In the genomic region with DNA sequence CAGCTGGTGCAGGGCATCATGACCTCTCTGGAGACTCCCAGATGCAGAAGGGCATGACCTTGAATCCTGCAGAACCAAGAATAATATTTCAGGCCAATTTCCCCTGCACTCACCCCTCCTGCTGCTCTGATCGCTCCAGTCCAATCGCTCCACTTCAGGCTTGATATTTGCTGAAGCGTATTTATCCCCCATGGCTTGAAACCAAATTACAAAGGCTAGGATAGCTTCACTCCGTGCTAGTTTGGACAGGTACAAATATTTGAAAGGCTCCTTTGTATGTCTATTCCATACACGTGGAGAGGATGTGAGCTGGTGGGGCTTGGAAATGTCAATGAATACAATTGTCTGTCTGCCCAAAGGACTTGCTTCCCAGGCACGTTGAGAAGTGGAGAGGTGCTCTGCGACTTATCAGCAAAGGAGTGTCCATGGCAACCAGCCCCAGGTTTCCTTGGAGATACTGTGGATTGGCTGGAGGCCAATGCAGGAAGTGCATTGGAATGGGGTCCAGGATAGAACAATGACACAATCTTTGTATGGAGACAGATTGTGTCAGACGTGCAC, we compare ENCODE assay signal across 8 mouse cellular contexts.
DNase-seq lines count a peak whose midpoint lies in the region; ATAC-seq lines count a peak whose summit lies in the region.

No protein-coding gene starts in this region.

- H3K36me3 ChIP-seq in heart, embryonic 10.5 days, result no peaks in the 10 kb centered on the region
- H3K36me3 ChIP-seq in embryonic facial prominence, embryonic 12.5 days, result no peaks in the 10 kb centered on the region
- no peaks in the 10 kb centered on the region for H3K36me3 ChIP-seq in hindbrain, embryonic 12.5 days

- peak; percentile 64; the same call in 1 of the 2 replicates for ATAC-seq in embryonic facial prominence, embryonic 12.5 days (ENCODE audit: insufficient number of reproducible peaks, insufficient read depth, low FRiP score, low TSS enrichment)
- peak; percentile 95 for ATAC-seq in hindbrain, embryonic 12.5 days (ENCODE audit: low FRiP score)

- peak; percentile 91 for DNase-seq in heart, embryonic 10.5 days (ENCODE audit: low spot score)
- no peak for DNase-seq in heart, adult 8-10 months (ENCODE audit: low spot score)
- DNase-seq in left cerebral cortex, postnatal 25 days (ENCODE audit: low spot score in 2 of 2), result peak; percentile 49 to 66
- peak; percentile 74 for DNase-seq in retina, postnatal 1 day
- no peak for DNase-seq in thymus, adult 18-20 months
- DNase-seq in gastrocnemius, postnatal 25 days, result no peak

- no peaks in the 10 kb centered on the region for H3K27me3 ChIP-seq in heart, embryonic 10.5 days (ENCODE audit: insufficient read depth, poor library complexity, severe bottlenecking)
- H3K27me3 ChIP-seq in embryonic facial prominence, embryonic 12.5 days, result no peaks in the 10 kb centered on the region
- no peaks in the 10 kb centered on the region for H3K27me3 ChIP-seq in hindbrain, embryonic 12.5 days

- WGBS in heart, embryonic 10.5 days, result 35% methylated on average over 8 of the region's 8 CpGs
- 25% methylated on average over 8 of the region's 8 CpGs for WGBS in embryonic facial prominence, embryonic 12.5 days
- 13% methylated on average over 8 of the region's 8 CpGs for WGBS in hindbrain, embryonic 12.5 days

- H3K27ac ChIP-seq in heart, embryonic 10.5 days, result peak overlapping the region; percentile 10; the same call in 1 of the 2 replicates
- H3K27ac ChIP-seq in embryonic facial prominence, embryonic 12.5 days, result 0 out of 2 replicates have a peak overlapping the region, but pooled peaks have one; percentile 12
- H3K27ac ChIP-seq in hindbrain, embryonic 12.5 days, result peak overlapping the region; percentile 82

- no peak overlapping the region; the same call in 1 of the 2 replicates for H3K4me3 ChIP-seq in heart, embryonic 10.5 days
- H3K4me3 ChIP-seq in embryonic facial prominence, embryonic 12.5 days, result no peak overlapping the region
- no peak overlapping the region for H3K4me3 ChIP-seq in hindbrain, embryonic 12.5 days

- no peaks in the 10 kb centered on the region for H3K9me3 ChIP-seq in heart, embryonic 10.5 days
- H3K9me3 ChIP-seq in embryonic facial prominence, embryonic 12.5 days, result no peaks in the 10 kb centered on the region
- no peaks in the 10 kb centered on the region for H3K9me3 ChIP-seq in hindbrain, embryonic 12.5 days (replicated peaks)

- intact Hi-C loops in left cerebral cortex, postnatal 25 days (cut with DNase I), result loop anchor here (5.0 kb wide), 1 partner anchor 371 kb away; no protein-coding TSS in a partner anchor

- H3K9ac ChIP-seq in embryonic facial prominence, embryonic 12.5 days, result no peak overlapping the region
- H3K9ac ChIP-seq in hindbrain, embryonic 12.5 days, result no peak overlapping the region

- no peak overlapping the region for H3K4me2 ChIP-seq in embryonic facial prominence, embryonic 12.5 days (replicated peaks)
- H3K4me2 ChIP-seq in hindbrain, embryonic 12.5 days (replicated peaks), result peak overlapping the region; percentile 34

- peaks cover 8% of the 10 kb centered on the region for H3K4me1 ChIP-seq in heart, embryonic 10.5 days
- H3K4me1 ChIP-seq in embryonic facial prominence, embryonic 12.5 days, result peaks cover 7% of the 10 kb centered on the region
- peaks cover 18% of the 10 kb centered on the region for H3K4me1 ChIP-seq in hindbrain, embryonic 12.5 days

Comparison
In these comparisons a context has a peak if more than half of its experiments do, and no peak if none do; other contexts are left out.
1. DNase-seq: peak in heart, embryonic 10.5 days (single experiment), left cerebral cortex, postnatal 25 days (2 of 2) and retina, postnatal 1 day (single experiment); none in heart, adult 8-10 months (single experiment), thymus, adult 18-20 months (0 of 2) and gastrocnemius, postnatal 25 days (single experiment).
2. H3K27ac ChIP-seq: peak in every context shown above with its lines; median percentile 82 in hindbrain, embryonic 12.5 days; 12 in embryonic facial prominence, embryonic 12.5 days; 10 in heart, embryonic 10.5 days.